Mouse (Mus musculus) hindbrain, embryonic 15.5 days (tissue): ENCODE data around the gene Rin1. TPM values are rescaled to one million over a fixed set of nuclear protein-coding genes. Genes with fewer than 3 reads are reported as not detected.
A peak's percentile ranks its signal among the peaks of the same experiment; 100 is the strongest.
"Not testable (repeated sequence)": the region's sequence is repeated elsewhere in the genome, so short reads cannot be mapped to it uniquely, and the experiment has no call there.

Experiments
- ATAC-seq: fragments of 200-750 bp; cut with Nextera tagmentation; 2 replicates; pipeline ENCODE4 v1.8.0; 2017; ENCODE audit warnings: low read depth, moderate number of reproducible peaks, moderate TSS enrichment; ENCODE audit not compliant: low FRiP score
- H3K27ac ChIP-seq: fragments of 300-500 bp; sonication (generic); replicated peaks from 2 replicates; pipeline ENCODE4 v1.5.1; 2015; ENCODE audit warnings: mild to moderate bottlenecking, inconsistent platforms
- H3K27me3 ChIP-seq: fragments of 300-500 bp; sonication (generic); 2 replicates; pipeline ENCODE4 v1.6.1; 2015; ENCODE audit warnings: control low read depth, inconsistent platforms
- H3K36me3 ChIP-seq: fragments of 300-500 bp; sonication (generic); 2 replicates; pipeline ENCODE4 v1.6.1; 2015; ENCODE audit warnings: control low read depth, inconsistent platforms
- H3K4me1 ChIP-seq: fragments of 300-500 bp; sonication (generic); replicated peaks from 2 replicates; pipeline ENCODE4 v1.6.1; 2015; ENCODE audit warnings: control low read depth, inconsistent platforms
- H3K4me2 ChIP-seq: fragments of 300-500 bp; sonication (generic); 2 replicates; pipeline ENCODE4 v1.6.1; 2015; ENCODE audit warnings: moderate library complexity, mild to moderate bottlenecking, inconsistent platforms
- H3K4me3 ChIP-seq: fragments of 300-500 bp; sonication (generic); 2 replicates; pipeline ENCODE4 v1.5.1; 2015; ENCODE audit warnings: mild to moderate bottlenecking, inconsistent platforms
- H3K9ac ChIP-seq: fragments of 300-500 bp; sonication (generic); 2 replicates; pipeline ENCODE4 v1.6.1; 2015; ENCODE audit warnings: inconsistent platforms
- H3K9me3 ChIP-seq: fragments of 300-500 bp; sonication (generic); 2 replicates; pipeline ENCODE4 v1.6.1; 2016; ENCODE audit warnings: control low read depth, inconsistent platforms
- WGBS: fragments of 180-500 bp; shearing (Covaris S2); methylation state at CpG from one replicate; pipeline ENCODE4 v1.1.7; 2015; 5-methylcytosine and 5-hydroxymethylcytosine counted together
- polyA plus RNA-seq: library from polyadenylated mRNA; unstranded; fragments of >200 nt; fragmentation: Nextera tagmentation; extraction: Ambion mirVana; gene quantifications from 2 replicates; pipeline ENCODE4 v1.2.1, GENCODE M21; 2015

The Rin1 gene
- polyA plus RNA-seq: 0.79 and 1.1 TPM in 2 replicates

DNA sequence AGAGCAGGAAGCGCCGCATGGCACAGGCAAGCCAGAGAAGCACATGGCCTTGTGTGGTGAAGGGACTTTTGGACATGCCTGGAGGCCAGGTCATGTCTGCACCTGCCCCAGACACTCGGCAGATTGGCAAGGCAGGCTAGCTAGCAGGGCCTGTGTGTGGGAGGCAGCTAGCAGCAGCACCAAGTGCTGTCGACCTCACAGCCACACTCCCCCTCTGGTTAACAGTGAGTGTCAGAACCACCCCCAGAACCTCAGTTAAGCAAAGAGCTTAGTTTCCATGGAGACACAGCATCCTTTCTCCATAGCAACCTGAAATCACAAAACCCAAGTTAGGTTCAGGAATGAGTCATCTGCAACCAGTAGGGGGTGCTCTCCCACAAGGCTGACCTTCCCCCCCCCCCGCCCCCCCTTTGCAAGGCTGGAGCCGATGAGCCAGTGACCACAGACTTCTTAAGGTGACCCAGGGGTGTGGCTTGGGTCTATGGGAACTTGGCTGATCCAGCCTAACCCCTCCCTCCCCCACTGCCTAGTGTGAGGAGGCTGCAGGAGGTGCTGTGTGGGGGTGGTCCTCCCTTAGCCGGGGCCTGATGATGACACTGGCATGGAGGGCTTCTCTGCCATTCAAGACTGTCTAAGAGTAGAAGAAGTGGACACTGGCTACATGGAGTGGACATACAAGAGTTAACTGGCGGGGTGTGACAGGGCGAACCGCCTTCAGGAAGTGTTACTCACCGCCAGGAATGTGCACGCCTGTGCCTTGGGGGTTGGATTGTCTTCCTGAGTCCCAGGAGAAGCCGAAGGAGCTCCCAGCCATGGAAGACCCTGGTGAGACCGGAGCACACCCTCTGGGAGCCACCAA lies at the start of gene Rin1:
Gene Rin1, plus strand, starts transcription at position 435 of the 859 bp plus-strand sequence.
- H3K4me1 ChIP-seq: peaks cover 8% of the 10 kb centered on the region
- H3K27me3 ChIP-seq: peaks cover 38% of the 10 kb centered on the region
- H3K4me3 ChIP-seq: 0 out of 2 replicates have a peak within 1 kb of the TSS, but pooled peaks have one; percentile 3
- H3K9ac ChIP-seq: no peak within 1 kb of the TSS
- WGBS: 21% methylated on average over 14 of the region's 14 CpGs
- H3K4me2 ChIP-seq: peak within 1 kb of the TSS; percentile 16
- H3K36me3 ChIP-seq: peaks cover 27% of the 10 kb centered on the region
- ATAC-seq: peak; percentile 46; the same call in 1 of the 2 replicates
- H3K27ac ChIP-seq: no peak within 1 kb of the TSS
- no peaks in the 10 kb centered on the region for H3K9me3 ChIP-seq

DNA sequence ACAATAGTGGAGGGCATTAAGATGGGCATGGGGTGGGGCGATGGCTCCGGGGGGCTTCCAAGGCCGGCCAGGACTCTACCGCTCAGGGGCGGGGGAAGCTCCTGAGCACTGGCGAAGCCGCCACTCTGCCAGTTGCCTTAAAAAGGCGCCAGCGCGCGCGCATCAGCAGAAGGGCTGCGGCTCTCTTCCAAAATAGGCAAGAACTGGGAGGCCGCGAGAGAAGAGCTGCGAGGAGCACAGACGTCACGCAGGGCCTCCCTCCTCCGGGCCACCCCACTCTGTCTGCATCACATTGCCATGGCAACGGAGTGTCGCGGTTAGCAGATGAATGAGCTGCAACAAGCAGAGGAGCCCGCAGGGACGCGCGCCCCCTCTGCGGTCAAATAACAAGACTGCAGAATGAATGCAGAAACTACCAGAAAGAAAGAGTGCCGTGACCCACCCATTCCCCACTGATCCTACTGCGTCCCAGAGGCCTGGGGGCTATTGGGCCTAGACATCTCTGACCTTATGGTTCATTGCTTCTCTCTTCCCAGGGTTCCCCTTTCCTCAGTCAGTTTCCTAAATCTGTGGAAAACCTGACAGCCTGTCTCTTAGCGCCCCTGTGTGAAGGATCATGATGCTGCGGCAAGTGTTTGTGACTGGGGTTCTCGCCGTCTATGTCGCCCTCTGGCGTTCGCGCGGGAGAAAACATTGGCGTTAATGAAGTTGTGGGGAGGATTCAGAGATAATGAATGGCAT lies 48.4 kb upstream of the Rin1 start:
- peak; percentile 99 for ATAC-seq
- under 1% methylated on average over 39 of the region's 39 CpGs for WGBS
- H3K27ac ChIP-seq: peak overlapping the region; percentile 93

DNA sequence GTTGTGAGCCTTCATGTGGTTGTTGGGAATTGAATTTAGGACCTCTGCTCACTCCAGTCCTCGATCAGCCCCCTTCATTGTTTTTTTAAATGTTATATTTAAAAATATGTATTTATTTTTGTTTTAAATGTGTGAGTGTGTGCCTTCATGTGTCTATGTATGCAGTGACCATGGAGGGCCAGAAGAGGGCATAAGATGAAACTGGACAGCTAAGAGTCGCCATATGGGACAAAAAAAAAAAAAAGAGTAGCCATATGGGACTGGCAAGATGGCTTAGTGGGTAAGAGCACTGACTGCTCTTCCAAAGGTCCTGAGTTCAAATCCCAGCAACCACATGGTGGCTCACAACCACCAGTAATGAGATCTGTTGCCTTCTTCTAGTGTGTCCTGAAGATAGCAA lies 46.6 kb upstream of the Rin1 start:
- WGBS: 54% methylated on average over 2 of the region's 2 CpGs
- not testable (repeated sequence) for H3K9me3 ChIP-seq, H3K9ac ChIP-seq, H3K27me3 ChIP-seq, H3K27ac ChIP-seq, H3K4me2 ChIP-seq, ATAC-seq, H3K4me3 ChIP-seq, H3K36me3 ChIP-seq
- peaks cover 35% of the 10 kb centered on the region for H3K4me1 ChIP-seq

More for the DNA sequence above, 48.4 kb upstream of the Rin1 start:
- H3K4me3 ChIP-seq: peak overlapping the region; percentile 37
- H3K9ac ChIP-seq: peak overlapping the region; percentile 47
- no peaks in the 10 kb centered on the region for H3K9me3 ChIP-seq
- peak overlapping the region; percentile 67 for H3K4me2 ChIP-seq
- no peaks in the 10 kb centered on the region for H3K36me3 ChIP-seq
- H3K4me1 ChIP-seq: peaks cover 46% of the 10 kb centered on the region
- no peaks in the 10 kb centered on the region for H3K27me3 ChIP-seq

DNA sequence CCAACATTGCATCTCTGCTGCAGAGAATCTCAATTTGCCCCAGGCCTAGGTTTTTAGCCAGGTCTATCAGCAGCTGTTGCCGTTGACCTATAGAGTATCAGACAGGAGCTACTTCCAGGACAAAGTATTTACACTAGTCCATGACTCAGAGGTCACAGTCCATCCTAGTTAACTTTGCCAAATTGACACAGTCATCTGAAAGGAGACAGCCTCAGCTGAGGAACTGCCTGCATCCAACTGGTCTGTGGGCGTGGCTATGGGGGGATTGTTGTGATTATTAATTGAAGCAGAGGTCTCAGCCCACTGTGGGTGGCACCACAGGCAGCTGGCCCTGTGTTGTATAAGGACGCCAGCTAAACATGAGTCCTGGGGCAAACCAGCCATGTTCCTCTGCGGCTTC lies 45.4 kb upstream of the Rin1 start:
- Histone ChIP-seq H3K36me3 (no peaks in the 10 kb centered on the region), H3K9ac (no peak overlapping the region), H3K4me2 (no peak overlapping the region), H3K4me3 (no peak overlapping the region), H3K4me1 (peaks cover 22% of the 10 kb centered on the region), H3K27me3 (no peaks in the 10 kb centered on the region), H3K27ac (no peak overlapping the region), H3K9me3 (no peaks in the 10 kb centered on the region)
- WGBS: 67% methylated on average over 4 of the region's 4 CpGs
- ATAC-seq: no peak

DNA sequence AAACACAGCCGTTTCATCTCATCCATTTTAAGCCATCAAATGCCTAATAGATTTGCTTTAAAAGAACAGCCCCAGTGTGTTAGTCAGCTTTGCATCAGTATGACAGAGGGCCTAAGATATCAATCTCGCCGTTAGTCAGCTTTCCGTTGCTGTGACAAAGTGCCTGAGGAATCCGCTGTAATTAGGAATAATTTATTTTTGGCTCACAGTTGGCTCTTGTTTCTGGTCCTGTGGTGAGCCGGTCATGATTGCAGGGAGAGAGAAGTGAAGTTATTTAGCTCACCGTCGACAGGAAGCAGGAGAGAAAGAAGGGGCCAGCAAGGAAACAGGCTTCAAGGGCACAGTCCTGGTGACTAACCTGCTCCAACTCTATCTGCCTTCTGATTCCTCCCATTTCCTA lies 37.1 kb upstream of the Rin1 start:
- Histone ChIP-seq H3K4me1 (no peaks in the 10 kb centered on the region), H3K9me3 (no peaks in the 10 kb centered on the region), H3K36me3 (no peaks in the 10 kb centered on the region), H3K4me3 (no peak overlapping the region), H3K9ac (no peak overlapping the region), H3K4me2 (no peak overlapping the region), H3K27ac (no peak overlapping the region), H3K27me3 (no peaks in the 10 kb centered on the region)
- WGBS: 67% methylated on average over 8 of the region's 8 CpGs
- no peak for ATAC-seq

DNA sequence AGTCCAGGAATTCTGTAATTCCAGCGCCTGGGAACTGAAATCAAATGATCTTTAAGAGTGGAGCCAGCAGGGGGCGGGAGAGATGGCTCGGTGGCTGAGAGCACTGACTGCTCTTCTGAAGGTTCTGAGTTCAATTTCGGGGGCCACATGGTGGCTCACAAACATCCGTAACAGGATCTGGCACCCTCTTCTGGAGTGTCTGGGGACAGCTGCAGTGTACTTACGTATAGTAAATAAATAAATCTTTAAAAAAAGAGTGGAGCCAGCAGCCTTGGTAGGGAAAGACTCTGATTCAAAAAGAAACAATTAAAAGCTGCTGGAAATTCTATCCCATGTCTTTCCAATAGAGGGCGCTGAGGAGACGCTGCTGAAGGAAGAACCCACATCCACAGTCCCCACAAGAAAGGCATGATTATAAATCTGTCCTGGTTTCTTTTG lies 35.3 kb upstream of the Rin1 start:
- WGBS: 18% methylated on average over 8 of the region's 8 CpGs
- H3K4me2 ChIP-seq: no peak overlapping the region

DNA sequence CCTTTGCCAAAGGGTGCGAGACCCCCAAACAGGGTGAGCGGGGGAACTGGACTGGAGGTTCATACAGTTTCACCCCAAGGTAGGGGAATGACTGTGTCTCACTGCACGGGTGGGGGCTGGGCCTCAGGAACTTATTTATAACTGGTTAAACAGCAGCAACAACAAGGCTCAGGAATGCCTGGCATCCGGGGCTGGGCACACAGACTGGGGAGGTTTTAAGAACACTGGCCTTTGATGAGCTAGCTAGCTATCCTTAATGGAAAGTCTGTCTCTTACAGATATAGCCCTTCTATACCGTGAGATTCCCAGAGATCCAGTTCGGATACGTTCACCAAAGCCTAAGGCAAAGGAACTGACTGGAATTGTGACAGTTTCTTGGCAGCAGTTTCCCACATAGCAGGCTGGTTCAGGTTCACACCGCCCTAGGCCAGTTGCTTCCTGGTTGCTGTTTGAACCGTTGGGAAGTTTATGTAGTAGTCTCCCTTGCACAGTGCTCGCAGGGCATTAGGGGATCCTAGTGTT lies 34.0 kb upstream of the Rin1 start:
- 38% methylated on average over 10 of the region's 10 CpGs for WGBS
- ATAC-seq: peak; percentile 68; the same call in 1 of the 2 replicates

More for the DNA sequence above, 35.3 kb upstream of the Rin1 start:
- Histone ChIP-seq H3K9ac (no peak overlapping the region), H3K27ac (no peak overlapping the region), H3K4me1 (no peaks in the 10 kb centered on the region), H3K36me3 (no peaks in the 10 kb centered on the region), H3K9me3 (no peaks in the 10 kb centered on the region), H3K27me3 (no peaks in the 10 kb centered on the region), H3K4me3 (no peak overlapping the region)
- ATAC-seq: no peak

DNA sequence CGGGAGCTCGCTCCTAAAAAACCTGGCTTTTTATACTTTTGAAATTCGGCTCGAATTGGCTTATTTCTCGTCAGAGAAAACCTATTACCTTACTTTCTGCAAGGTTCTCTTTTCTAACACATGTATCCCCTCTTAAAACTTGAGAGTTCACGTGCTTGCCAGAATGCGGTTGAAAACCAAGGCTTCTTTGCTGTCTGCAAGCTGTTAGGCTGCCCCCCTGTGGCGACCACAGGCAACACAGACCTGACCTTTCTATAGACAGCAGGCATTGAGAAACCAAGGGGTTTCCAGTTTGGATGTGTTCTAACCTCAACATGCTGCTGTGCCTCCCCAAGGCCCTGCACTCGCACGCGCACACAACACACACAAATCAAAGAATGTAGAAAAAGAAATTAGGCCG lies 33.5 kb upstream of the Rin1 start:
- Histone ChIP-seq H3K4me1 (no peaks in the 10 kb centered on the region), H3K9ac (no peak overlapping the region), H3K36me3 (no peaks in the 10 kb centered on the region), H3K9me3 (no peaks in the 10 kb centered on the region), H3K27me3 (no peaks in the 10 kb centered on the region), H3K4me2 (no peak overlapping the region), H3K4me3 (no peak overlapping the region), H3K27ac (no peak overlapping the region)
- WGBS: 22% methylated on average over 12 of the region's 12 CpGs
- ATAC-seq: no peak

More for the DNA sequence above, 34.0 kb upstream of the Rin1 start:
- Histone ChIP-seq H3K36me3 (no peaks in the 10 kb centered on the region), H3K9ac (no peak overlapping the region), H3K9me3 (no peaks in the 10 kb centered on the region), H3K27ac (no peak overlapping the region), H3K4me1 (no peaks in the 10 kb centered on the region), H3K4me2 (no peak overlapping the region), H3K4me3 (no peak overlapping the region), H3K27me3 (no peaks in the 10 kb centered on the region)

DNA sequence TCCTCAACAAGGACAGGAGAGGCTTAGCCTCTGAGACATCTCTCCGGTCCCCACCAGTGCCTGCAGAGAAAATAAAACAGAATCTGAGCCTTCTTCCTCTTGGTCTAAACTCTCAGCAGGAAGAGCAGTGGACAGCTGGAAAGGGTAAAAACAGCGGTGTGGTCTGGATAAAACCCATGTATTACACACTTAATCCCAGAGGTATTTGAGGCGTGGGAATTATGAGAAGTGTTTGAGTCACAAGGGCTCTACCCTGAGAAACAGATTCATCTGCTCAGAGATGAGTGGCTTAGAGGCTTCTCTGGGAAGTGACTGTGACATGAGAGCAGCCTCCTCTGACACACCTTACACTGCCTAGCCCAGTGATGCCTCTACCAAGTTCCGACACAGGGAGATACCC lies 32.7 kb upstream of the Rin1 start:
- H3K9ac ChIP-seq: no peak overlapping the region
- no peaks in the 10 kb centered on the region for H3K27me3 ChIP-seq
- 84% methylated on average over 4 of the region's 4 CpGs for WGBS
- no peaks in the 10 kb centered on the region for H3K36me3 ChIP-seq
- no peak overlapping the region for H3K27ac ChIP-seq
- no peak for ATAC-seq
- no peaks in the 10 kb centered on the region for H3K4me1 ChIP-seq
- no peaks in the 10 kb centered on the region for H3K9me3 ChIP-seq
- H3K4me2 ChIP-seq: no peak overlapping the region
- H3K4me3 ChIP-seq: no peak overlapping the region

DNA sequence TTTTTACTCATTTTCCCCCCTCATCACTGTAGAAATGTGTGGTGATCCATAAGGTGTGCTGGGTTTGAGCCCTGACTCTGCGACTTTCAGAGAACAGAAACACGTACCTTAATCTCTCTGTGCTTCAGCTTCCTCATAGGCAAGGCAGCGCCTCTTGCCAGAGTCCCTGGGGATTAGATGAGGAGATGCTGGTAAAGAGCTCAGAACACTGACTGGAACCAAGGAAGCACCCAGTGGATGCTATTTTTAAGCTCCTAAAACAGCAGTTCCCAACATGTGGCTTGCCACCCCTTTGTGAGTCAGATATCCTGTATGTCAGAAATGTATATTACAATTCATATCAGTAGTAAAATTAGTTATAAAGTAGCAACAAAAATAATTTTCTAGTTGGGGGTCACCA lies 32.1 kb upstream of the Rin1 start:
- H3K27ac ChIP-seq: no peak overlapping the region
- 87% methylated on average over 3 of the region's 3 CpGs for WGBS
- H3K27me3 ChIP-seq: no peaks in the 10 kb centered on the region
- no peak overlapping the region for H3K9ac ChIP-seq
- H3K9me3 ChIP-seq: no peaks in the 10 kb centered on the region
- H3K4me3 ChIP-seq: no peak overlapping the region
- ATAC-seq: no peak
- no peak overlapping the region for H3K4me2 ChIP-seq
- peaks cover under 1% of the 10 kb centered on the region; the same call in 1 of the 2 replicates for H3K4me1 ChIP-seq
- H3K36me3 ChIP-seq: no peaks in the 10 kb centered on the region

DNA sequence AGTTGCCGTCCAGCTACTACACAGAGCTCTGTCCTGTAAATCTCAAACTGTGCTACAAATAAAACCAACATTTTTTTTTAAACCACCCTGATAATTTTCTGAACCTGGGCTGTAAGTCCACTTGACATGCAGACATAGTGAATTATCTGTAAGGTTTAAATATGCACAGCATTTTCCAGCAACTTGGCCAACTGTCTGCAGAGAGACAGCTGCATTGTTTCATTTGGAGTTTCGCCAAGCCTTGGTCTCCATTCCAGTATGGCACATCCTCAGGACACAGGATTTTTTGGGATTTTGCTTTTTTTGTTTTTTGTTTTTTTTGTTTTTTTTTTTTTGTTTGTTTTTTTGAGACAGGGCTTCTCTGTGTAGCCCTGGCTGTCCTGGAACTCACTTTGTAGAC lies 28.9 kb upstream of the Rin1 start:
- Histone ChIP-seq H3K4me2 (no peak overlapping the region), H3K27ac (no peak overlapping the region), H3K27me3 (no peaks in the 10 kb centered on the region), H3K9me3 (no peaks in the 10 kb centered on the region), H3K9ac (no peak overlapping the region), H3K36me3 (no peaks in the 10 kb centered on the region), H3K4me1 (peaks cover 19% of the 10 kb centered on the region), H3K4me3 (no peak overlapping the region)
- 82% methylated on average over 2 of the region's 2 CpGs for WGBS
- no peak for ATAC-seq
